ENCODE assay signal across 17 mouse cellular contexts in genomic region chr10:75332268-75332667, GRCm38 (mm10).
"Had no signal": no experiment of that assay in that cellular context is flagged by ENCODE, and none has a peak within 500 bp of the region (broad histone marks: within the 10 kb centered on the region; RNA-seq: fewer than 3 reads in every experiment).

No protein-coding gene starts in this region.

- H3K9me3 ChIP-seq: liver, embryonic 13.5 days; liver, embryonic 15.5 days; midbrain, embryonic 13.5 days; midbrain, embryonic 15.5 days; neural tube, embryonic 12.5 days; stomach, embryonic 15.5 days had no signal

- H3K4me2 ChIP-seq: liver, embryonic 11.5 days; liver, embryonic 13.5 days; liver, embryonic 15.5 days; midbrain, embryonic 11.5 days; midbrain, embryonic 13.5 days; midbrain, embryonic 15.5 days; neural tube, embryonic 12.5 days; stomach, embryonic 15.5 days had no signal

- DNase-seq: liver, embryonic 13.5 days; liver, postnatal 0 days; lung, postnatal 36 days; right cerebral cortex, postnatal 14 days; thymus, adult 2 months; thymus, postnatal 25 days; thymus, postnatal 4 days had no signal

- H3K4me1 ChIP-seq: midbrain, embryonic 13.5 days; midbrain, embryonic 15.5 days; neural tube, embryonic 12.5 days; stomach, embryonic 15.5 days had no signal

- H3K36me3 ChIP-seq: liver, embryonic 13.5 days; liver, embryonic 15.5 days; midbrain, embryonic 13.5 days; midbrain, embryonic 15.5 days; neural tube, embryonic 12.5 days; stomach, embryonic 15.5 days had no signal

- H3K27ac ChIP-seq: liver, embryonic 13.5 days; liver, embryonic 15.5 days; macrophage; midbrain, embryonic 13.5 days; midbrain, embryonic 15.5 days; neural tube, embryonic 12.5 days; stomach, embryonic 15.5 days; stomach, postnatal 0 days had no signal

- H3K9ac ChIP-seq: liver, embryonic 13.5 days; liver, embryonic 15.5 days; liver, postnatal 0 days; midbrain, embryonic 13.5 days; midbrain, embryonic 15.5 days; neural tube, embryonic 12.5 days; stomach, embryonic 15.5 days had no signal

- H3K4me3 ChIP-seq: liver, embryonic 13.5 days; liver, embryonic 15.5 days; megakaryocyte, embryonic 14.5 days; midbrain, embryonic 13.5 days; midbrain, embryonic 15.5 days; neural tube, embryonic 12.5 days; stomach, embryonic 15.5 days had no signal

- ATAC-seq: liver, postnatal 0 days; midbrain, embryonic 13.5 days; midbrain, embryonic 15.5 days had no signal

- H3K27me3 ChIP-seq: liver, embryonic 13.5 days; liver, embryonic 15.5 days; megakaryocyte, embryonic 14.5 days; midbrain, embryonic 13.5 days; midbrain, embryonic 15.5 days; neural tube, embryonic 12.5 days; stomach, embryonic 15.5 days had no signal
